Mouse (Mus musculus) heart, adult 2 months (tissue): ENCODE measurements at regions not wholly inside any gene's neighbourhood (a gene's known extent, or its start where the extent isn't known, plus 50 kb on each side); places are given as distances from the start of the nearest gene placed in this dataset.

Experiments
- DNase-seq, 2 experiments: peaks; one replicate each; pipeline ENCODE4 v3.0.0; 2021
- H3K27ac ChIP-seq: fragments of 200-600 bp; 2 replicates; pipeline ENCODE4 v1.8.1; 2022
- H3K27me3 ChIP-seq: fragments of 200-500 bp; 2 replicates; pipeline ENCODE4 v1.6.1; 2012; ENCODE audit warnings: mild to moderate bottlenecking, low read length, inconsistent platforms, mixed read lengths; ENCODE audit not compliant: control insufficient read depth, insufficient read depth
- H3K36me3 ChIP-seq: fragments of 200-500 bp; 2 replicates; pipeline ENCODE4 v1.6.1; 2012; ENCODE audit warnings: low read length, inconsistent platforms; ENCODE audit not compliant: control insufficient read depth, insufficient read depth
- H3K4me1 ChIP-seq: fragments of 200-500 bp; 2 replicates; pipeline ENCODE4 v1.6.1; 2011; ENCODE audit warnings: low read length; ENCODE audit not compliant: control insufficient read depth, insufficient read depth
- H3K4me3 ChIP-seq: fragments of 200-600 bp; 2 replicates; pipeline ENCODE4 v1.8.1; 2022
- H3K79me2 ChIP-seq: fragments of 200-500 bp; replicated peaks from 2 replicates; pipeline ENCODE4 v1.6.1; 2012; ENCODE audit warnings: mild to moderate bottlenecking, inconsistent platforms, low read length, moderate library complexity, mixed read lengths; ENCODE audit not compliant: control insufficient read depth, insufficient read depth
- H3K9ac ChIP-seq: fragments of 200-500 bp; 2 replicates; pipeline ENCODE4 v1.6.1; 2012; ENCODE audit warnings: low read depth, mild to moderate bottlenecking, control low read depth, inconsistent platforms, low read length, mixed read lengths
- CTCF ChIP-seq: fragments of 200-600 bp; IDR thresholded peaks from 2 replicates; pipeline ENCODE4 v1.8.1; 2022; ENCODE audit warnings: antibody characterized with exemption, mild to moderate bottlenecking, moderate library complexity
- EP300 ChIP-seq: fragments of 200-500 bp; IDR thresholded peaks from 2 replicates; pipeline ENCODE4 v1.6.1; 2011; ENCODE audit warnings: low read depth, low read length, control low read depth; ENCODE audit not compliant: insufficient read depth
- POLR2A ChIP-seq: fragments of 200-500 bp; IDR thresholded peaks from 2 replicates; pipeline ENCODE4 v1.6.1; 2011; ENCODE audit warnings: mild to moderate bottlenecking, low read depth, low read length, control low read depth; ENCODE audit not compliant: insufficient read depth
- WGBS: fragments of 180-500 bp; shearing (Covaris S2); methylation state at CpG from one replicate; pipeline ENCODE4 v1.1.7; 2018; 5-methylcytosine and 5-hydroxymethylcytosine counted together
- intact Hi-C: fragments of 180-260 bp; cut with DNase I; formaldehyde crosslinking; loops from one replicate; pipeline ENCODE4 v1.15.1; 2025

DNA sequence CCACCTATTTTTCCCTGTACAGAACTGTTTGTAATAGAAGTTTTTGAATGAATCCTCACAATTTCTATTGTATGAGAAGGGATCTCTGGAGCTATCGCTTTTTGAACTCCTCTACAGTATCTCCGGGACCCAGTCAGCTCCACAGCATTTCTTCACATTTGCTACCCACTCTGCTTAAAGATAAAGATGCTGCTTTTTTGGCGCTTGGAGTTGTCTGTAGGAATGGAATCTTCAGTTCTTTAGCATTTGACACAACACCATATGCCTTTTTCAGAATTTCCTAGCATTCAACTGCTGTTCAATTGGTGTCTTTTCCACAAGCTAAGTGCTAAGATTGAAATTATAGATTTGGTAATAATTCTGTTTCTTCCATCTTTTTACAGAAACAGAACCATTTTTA lies 338.4 kb downstream of the Inhba start:
- no peak overlapping the region for H3K4me3 ChIP-seq
- no peak overlapping the region for H3K9ac ChIP-seq
- no peak for DNase-seq
- TF ChIP-seq EP300 (no peak), CTCF (no peak), POLR2A (no peak)
- intact Hi-C loops, result no loop called here
- no peaks in the 10 kb centered on the region for H3K79me2 ChIP-seq
- H3K27ac ChIP-seq, result no peak overlapping the region
- no peaks in the 10 kb centered on the region for H3K4me1 ChIP-seq
- WGBS, result 79% methylated on average over 3 of the region's 3 CpGs
- H3K27me3 ChIP-seq, result no peaks in the 10 kb centered on the region
- no peaks in the 10 kb centered on the region for H3K36me3 ChIP-seq

DNA sequence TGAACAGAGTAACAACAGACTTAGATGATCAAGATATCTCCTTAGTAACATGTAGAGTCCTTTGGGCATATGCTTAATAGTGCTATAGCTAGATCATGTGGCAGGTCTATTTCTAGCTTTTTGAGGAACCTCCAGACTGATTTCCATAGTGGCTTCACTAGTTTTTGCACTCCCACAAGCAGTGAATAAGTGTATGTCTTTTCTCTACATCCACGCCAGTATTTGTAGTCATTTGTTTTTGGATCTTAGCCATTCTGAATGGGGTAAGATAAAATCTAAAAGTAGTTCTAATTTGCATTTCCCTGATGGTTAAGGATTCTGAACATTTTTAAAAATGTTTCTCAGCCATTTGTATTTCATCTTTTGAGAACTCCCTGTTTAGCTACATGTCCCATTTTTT lies 343.7 kb downstream of the Inhba start:
- H3K27ac ChIP-seq, result no peak overlapping the region
- no peak overlapping the region for H3K4me3 ChIP-seq
- H3K27me3 ChIP-seq, result no peaks in the 10 kb centered on the region
- WGBS, result 62% methylated on average over 1 of the region's 1 CpGs
- TF ChIP-seq CTCF, result no peak
- no peak for TF ChIP-seq EP300
- TF ChIP-seq POLR2A, result no peak
- H3K36me3 ChIP-seq, result no peaks in the 10 kb centered on the region
- H3K4me1 ChIP-seq, result no peaks in the 10 kb centered on the region
- H3K9ac ChIP-seq, result no peak overlapping the region
- intact Hi-C loops, result no loop called here
- no peaks in the 10 kb centered on the region for H3K79me2 ChIP-seq
- DNase-seq, result no peak

DNA sequence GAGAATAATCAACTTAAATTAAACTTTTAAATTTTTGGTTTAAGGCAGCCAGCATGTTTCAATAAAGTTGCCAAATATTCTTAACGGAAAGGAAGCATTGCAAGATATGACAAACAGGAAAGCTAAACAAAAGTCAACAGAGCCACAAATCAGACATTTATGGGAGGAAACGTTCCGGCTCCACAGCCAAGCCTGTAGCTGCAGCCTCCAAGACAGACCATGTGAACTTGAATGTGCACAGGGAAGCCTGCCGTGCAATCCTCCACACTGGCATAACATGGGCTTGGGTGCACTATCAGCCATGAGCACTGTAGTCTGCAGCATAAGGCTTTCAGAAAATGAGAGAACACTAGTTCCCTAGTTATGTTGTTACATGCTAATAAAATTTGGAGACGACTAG lies 367.8 kb downstream of the Inhba start:
- Histone ChIP-seq H3K27ac (no peak overlapping the region), H3K4me1 (no peaks in the 10 kb centered on the region), H3K27me3 (no peaks in the 10 kb centered on the region), H3K36me3 (no peaks in the 10 kb centered on the region), H3K9ac (no peak overlapping the region), H3K4me3 (no peak overlapping the region), H3K79me2 (no peaks in the 10 kb centered on the region)
- WGBS, result 50% methylated on average over 5 of the region's 5 CpGs
- intact Hi-C loops, result no loop called here
- no peak for DNase-seq
- TF ChIP-seq EP300, result no peak
- no peak for TF ChIP-seq POLR2A
- TF ChIP-seq CTCF, result no peak

- H3K27me3 ChIP-seq, result no peaks in the 10 kb centered on the region
- no peaks in the 10 kb centered on the region for H3K79me2 ChIP-seq
- no peak overlapping the region for H3K27ac ChIP-seq
- TF ChIP-seq CTCF, result no peak
- no peak for TF ChIP-seq POLR2A
- TF ChIP-seq EP300, result no peak
- DNase-seq, result no peak
- H3K9ac ChIP-seq, result no peak overlapping the region
- H3K36me3 ChIP-seq, result no peaks in the 10 kb centered on the region
- no peak overlapping the region for H3K4me3 ChIP-seq
- intact Hi-C loops, result no loop called here
- 95% methylated on average over 2 of the region's 2 CpGs for WGBS
- no peaks in the 10 kb centered on the region for H3K4me1 ChIP-seq
Measured at GRCm38 (mm10) chr13:16379949-16380348, 368.3 kb downstream of the Inhba start.

DNA sequence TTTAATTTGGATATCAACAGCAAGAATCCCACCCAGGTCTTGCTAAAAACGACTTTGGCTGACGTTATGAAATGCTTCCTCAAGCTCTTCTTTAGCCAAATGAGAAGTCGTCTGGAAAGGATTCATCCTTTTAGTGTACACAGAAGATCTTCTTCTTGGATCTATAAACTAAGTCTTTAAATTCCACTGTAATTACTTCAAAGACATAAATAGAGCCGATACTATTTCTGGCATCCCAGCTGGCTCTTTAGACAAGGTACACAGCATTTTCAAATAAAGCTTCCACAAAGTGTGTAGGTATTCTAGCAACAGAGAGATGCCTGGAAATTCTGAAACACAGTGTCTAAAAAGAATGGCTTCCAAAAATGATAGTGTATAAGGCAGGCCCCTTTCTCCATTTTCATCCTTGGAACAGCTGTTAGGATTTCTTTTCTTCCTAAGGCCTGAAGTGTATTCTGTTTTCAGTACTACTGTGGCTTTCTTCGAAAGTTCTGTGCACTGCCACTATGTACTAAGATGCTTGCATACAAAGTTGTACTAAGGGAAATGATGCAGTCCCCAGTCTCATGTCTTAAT lies 371.4 kb downstream of the Inhba start:
- TF ChIP-seq EP300 (no peak), CTCF (no peak), POLR2A (no peak)
- H3K4me3 ChIP-seq, result no peak overlapping the region
- H3K27ac ChIP-seq, result no peak overlapping the region
- no peak overlapping the region for H3K9ac ChIP-seq
- 61% methylated on average over 5 of the region's 5 CpGs for WGBS
- no peaks in the 10 kb centered on the region for H3K4me1 ChIP-seq
- intact Hi-C loops, result no loop called here
- DNase-seq, result no peak
- H3K36me3 ChIP-seq, result no peaks in the 10 kb centered on the region
- H3K79me2 ChIP-seq, result no peaks in the 10 kb centered on the region
- no peaks in the 10 kb centered on the region for H3K27me3 ChIP-seq

- TF ChIP-seq EP300 (no peak), CTCF (no peak), POLR2A (no peak)
- Histone ChIP-seq H3K9ac (no peak overlapping the region), H3K4me1 (no peaks in the 10 kb centered on the region), H3K79me2 (no peaks in the 10 kb centered on the region), H3K36me3 (no peaks in the 10 kb centered on the region), H3K4me3 (no peak overlapping the region), H3K27me3 (no peaks in the 10 kb centered on the region), H3K27ac (no peak overlapping the region)
- DNase-seq, result no peak
- 30% methylated on average over 2 of the region's 2 CpGs for WGBS
- intact Hi-C loops, result no loop called here
Measured at GRCm38 (mm10) chr13:16416356-16417019, 404.8 kb downstream of the Inhba start.

- intact Hi-C loops, result no loop called here
- Histone ChIP-seq H3K27ac (no peak overlapping the region), H3K79me2 (no peaks in the 10 kb centered on the region), H3K4me3 (no peak overlapping the region), H3K4me1 (no peaks in the 10 kb centered on the region), H3K27me3 (no peaks in the 10 kb centered on the region), H3K9ac (no peak overlapping the region), H3K36me3 (no peaks in the 10 kb centered on the region)
- 77% methylated on average over 2 of the region's 2 CpGs for WGBS
- no peak for DNase-seq
- TF ChIP-seq POLR2A, result no peak
- no peak for TF ChIP-seq EP300
- TF ChIP-seq CTCF, result no peak
Measured at GRCm38 (mm10) chr13:16424147-16424546, 412.5 kb downstream of the Inhba start.
